In the genomic region with DNA sequence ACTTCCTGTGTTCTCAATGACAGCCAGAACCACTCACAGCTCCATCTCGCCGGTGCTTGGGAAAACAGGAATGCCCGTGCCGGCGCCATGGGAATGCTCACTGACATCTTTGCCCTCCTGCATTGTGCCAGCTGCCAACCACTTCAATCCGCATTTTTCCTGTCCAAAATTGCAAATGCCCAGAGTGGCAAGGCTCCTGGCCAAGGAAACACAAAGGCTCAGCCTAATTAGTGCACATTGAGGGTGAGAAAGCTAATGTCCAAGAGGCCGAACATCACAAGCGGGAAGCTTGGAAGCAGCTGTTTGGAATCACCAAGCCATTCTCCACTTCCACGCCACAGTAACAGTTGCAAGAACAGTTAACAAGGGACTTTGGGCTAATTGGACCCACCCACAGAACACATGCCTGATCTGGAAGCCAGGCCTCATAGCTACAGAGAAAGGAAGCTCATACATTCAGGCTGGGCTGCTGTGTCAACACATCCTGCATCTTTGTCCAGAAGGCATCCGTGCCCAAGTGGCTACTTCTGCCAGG, we compare ENCODE assay signal across 7 mouse cellular contexts.
A peak's percentile ranks its signal among the peaks of the same experiment; 100 is the strongest.
DNase-seq lines count a peak whose midpoint lies in the region; ATAC-seq lines count a peak whose summit lies in the region.

No protein-coding gene starts in this region.

- DNase-seq in adipocyte (ENCODE audit: low spot score): peak; percentile 23
- DNase-seq in cerebellum, postnatal 4 days (ENCODE audit: low spot score in 2 of 2): peak; percentile 32 to 60
- peak; percentile 33 to 61 for DNase-seq in left cerebral cortex, adult 9 months (ENCODE audit: low spot score in 2 of 2)
- peak; percentile 78 to 84 for DNase-seq in right cerebral cortex, postnatal 10 days (ENCODE audit: low spot score in 2 of 2)

- peaks cover 52% of the 10 kb centered on the region for H3K4me1 ChIP-seq in intestine, embryonic 15.5 days (replicated peaks)

- no peak overlapping the region for H3K4me2 ChIP-seq in intestine, embryonic 15.5 days (replicated peaks)

- H3K9me3 ChIP-seq in intestine, embryonic 15.5 days: no peaks in the 10 kb centered on the region

- H3K9ac ChIP-seq in intestine, embryonic 15.5 days: no peak overlapping the region

- WGBS in intestine, embryonic 15.5 days: 55% methylated on average over 10 of the region's 10 CpGs

- H3K36me3 ChIP-seq in intestine, embryonic 15.5 days: no peaks in the 10 kb centered on the region

- ATAC-seq in intestine, embryonic 15.5 days: no peak
- no peak for ATAC-seq in megakaryocyte, adult 5-6 weeks (ENCODE audit: poor library complexity, severe bottlenecking)
- ATAC-seq in inflammation-experienced regulatory T-cells, adult 6 months: no peak

- no peak overlapping the region for H3K4me3 ChIP-seq in intestine, embryonic 15.5 days (replicated peaks)

- peak overlapping the region; percentile 52 for H3K27ac ChIP-seq in intestine, embryonic 15.5 days

- H3K27me3 ChIP-seq in intestine, embryonic 15.5 days (replicated peaks): no peaks in the 10 kb centered on the region

Comparison
In these comparisons a context has a peak if more than half of its experiments do, and no peak if none do; other contexts are left out.
1. DNase-seq: peak in every context shown above with its lines; median percentile 81 in right cerebral cortex, postnatal 10 days; 47 in left cerebral cortex, adult 9 months; 46 in cerebellum, postnatal 4 days; 23 in adipocyte.